ENCODE assay signal across 22 mouse cellular contexts in genomic region chr9:88120536-88120935, GRCm38 (mm10).
"Had no signal": no experiment of that assay in that cellular context is flagged by ENCODE, and none has a peak within 500 bp of the region (broad histone marks: within the 10 kb centered on the region; RNA-seq: fewer than 3 reads in every experiment).

No protein-coding gene starts in this region.

- H3K4me1 ChIP-seq: limb, embryonic 15.5 days; lung, embryonic 15.5 days; megakaryocyte, embryonic 14.5 days; midbrain, embryonic 10.5 days; midbrain, embryonic 13.5 days; neural tube, embryonic 13.5 days; stomach, embryonic 15.5 days had no signal

- H3K36me3 ChIP-seq: limb, embryonic 12.5 days; limb, embryonic 15.5 days; lung, embryonic 15.5 days; midbrain, embryonic 10.5 days; midbrain, embryonic 13.5 days; neural tube, embryonic 13.5 days; stomach, embryonic 15.5 days had no signal

- DNase-seq: kidney, postnatal 14 days; kidney, postnatal 4 days; liver, postnatal 0 days; lung, postnatal 10 days; lung, postnatal 36 days; retina, postnatal 1 day; right cerebral cortex, postnatal 25 days; spleen, adult 18-20 months; thymus, adult 2 months; thymus, postnatal 14 days; thymus, postnatal 4 days had no signal

- H3K4me3 ChIP-seq: limb, embryonic 12.5 days; limb, embryonic 15.5 days; lung, embryonic 15.5 days; megakaryocyte, embryonic 14.5 days; midbrain, embryonic 10.5 days; midbrain, embryonic 13.5 days; myocyte; neural tube, embryonic 13.5 days; stomach, embryonic 15.5 days had no signal

- H3K27me3 ChIP-seq: limb, embryonic 12.5 days; limb, embryonic 15.5 days; lung, embryonic 15.5 days; megakaryocyte, embryonic 14.5 days; midbrain, embryonic 13.5 days; neural tube, embryonic 13.5 days; stomach, embryonic 15.5 days had no signal

- ATAC-seq: liver, postnatal 0 days; midbrain, embryonic 13.5 days had no signal

- H3K27ac ChIP-seq: limb, embryonic 12.5 days; limb, embryonic 15.5 days; liver, embryonic 14.5 days; lung, embryonic 15.5 days; midbrain, embryonic 10.5 days; midbrain, embryonic 13.5 days; neural tube, embryonic 13.5 days; stomach, embryonic 15.5 days had no signal

- H3K9ac ChIP-seq: limb, embryonic 12.5 days; limb, embryonic 15.5 days; liver, embryonic 14.5 days; liver, postnatal 0 days; lung, embryonic 15.5 days; midbrain, embryonic 13.5 days; neural tube, embryonic 13.5 days; stomach, embryonic 15.5 days had no signal

- H3K9me3 ChIP-seq: limb, embryonic 12.5 days; limb, embryonic 15.5 days; lung, embryonic 15.5 days; megakaryocyte, embryonic 14.5 days; midbrain, embryonic 10.5 days; midbrain, embryonic 13.5 days; neural tube, embryonic 13.5 days; stomach, embryonic 15.5 days had no signal

- H3K4me2 ChIP-seq: limb, embryonic 12.5 days; limb, embryonic 15.5 days; liver, embryonic 11.5 days; lung, embryonic 15.5 days; midbrain, embryonic 13.5 days; neural tube, embryonic 13.5 days; stomach, embryonic 15.5 days had no signal
